Mouse (Mus musculus) thymus, postnatal 0 days (tissue): ENCODE measurements around the gene Dnah7c. TPM values are rescaled to one million over a fixed set of nuclear protein-coding genes. Genes with fewer than 3 reads are reported as not detected.
"Not testable (repeated sequence)": the region's sequence is repeated elsewhere in the genome, so short reads cannot be mapped to it uniquely, and the experiment has no call there.

Experiments used
- DNase-seq: peaks from one replicate; pipeline ENCODE4 v3.0.0-alpha.2; 2015; ENCODE audit warnings: low spot score
- polyA plus RNA-seq: library from polyadenylated mRNA; unstranded; fragments of >200 nt; fragmentation: Nextera tagmentation; extraction: Ambion mirVana; gene quantifications from 2 replicates; pipeline ENCODE4 v1.2.1, GENCODE M21; 2015

Gene Dnah7c
- polyA plus RNA-seq, 1 experiment from 2014 or later = 0.03 TPM

GRCm38 (mm10) chr1:46725719-46726118 is 300.3 kb downstream of the Dnah7c start:
- not testable (repeated sequence) for DNase-seq

- DNase-seq = not testable (repeated sequence)
Observed at GRCm38 (mm10) chr1:46729731-46730130, 304.3 kb downstream of the Dnah7c start.

DNA sequence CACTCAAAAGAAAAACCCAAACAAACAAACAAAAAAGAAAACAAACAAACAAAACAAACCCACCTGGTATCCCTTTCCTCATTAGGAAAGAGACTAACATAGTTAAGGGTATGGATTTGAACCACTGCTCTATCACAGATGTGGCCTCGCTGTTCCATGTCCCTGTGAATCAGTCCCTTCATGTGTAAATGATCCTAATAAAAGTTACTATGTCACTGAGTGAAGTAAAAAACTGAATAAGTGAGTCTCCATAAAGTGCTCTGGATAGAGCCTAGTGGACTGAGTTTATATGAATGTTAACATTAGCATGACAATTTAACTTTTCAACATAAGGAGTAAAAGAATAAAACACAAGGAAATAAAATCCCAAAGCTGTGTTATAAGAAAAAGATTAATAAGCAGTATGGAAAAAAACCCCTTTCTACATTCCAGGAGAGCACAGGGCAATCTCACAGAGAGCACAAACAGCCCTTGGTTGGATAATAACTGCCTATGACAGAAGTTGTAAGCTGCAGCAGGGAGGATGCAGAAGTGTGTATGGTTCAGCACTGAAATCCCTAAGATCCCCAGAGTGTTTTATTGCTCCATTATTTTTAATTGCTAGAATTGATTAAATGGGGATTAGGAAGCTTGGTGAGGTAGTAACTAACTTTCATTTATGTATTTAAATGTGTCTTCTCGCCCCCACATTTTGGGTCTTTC is 308.2 kb downstream of the Dnah7c start:
- not testable (repeated sequence) for DNase-seq

DNA sequence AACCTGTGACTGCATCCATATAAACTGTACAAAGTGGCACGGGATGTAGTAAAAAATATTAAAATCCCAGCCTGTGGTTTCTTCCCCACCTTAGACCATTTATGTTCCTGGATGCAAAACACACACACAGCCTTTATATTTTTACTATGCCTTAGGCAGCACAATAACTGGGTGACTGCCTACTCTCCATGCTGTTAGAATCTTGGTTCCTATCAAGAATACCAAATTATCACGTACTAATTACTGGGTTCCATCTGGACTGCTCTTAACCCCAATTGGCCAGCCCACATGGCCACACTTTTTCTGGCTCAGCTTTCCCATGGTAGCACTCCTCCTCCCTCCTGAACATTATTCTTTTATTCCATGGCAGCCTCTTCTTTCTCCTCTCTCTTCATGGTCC is 309.1 kb downstream of the Dnah7c start:
- DNase-seq = not testable (repeated sequence)

- DNase-seq = not testable (repeated sequence)
Observed at GRCm38 (mm10) chr1:46764600-46764999, 339.2 kb downstream of the Dnah7c start.

DNA sequence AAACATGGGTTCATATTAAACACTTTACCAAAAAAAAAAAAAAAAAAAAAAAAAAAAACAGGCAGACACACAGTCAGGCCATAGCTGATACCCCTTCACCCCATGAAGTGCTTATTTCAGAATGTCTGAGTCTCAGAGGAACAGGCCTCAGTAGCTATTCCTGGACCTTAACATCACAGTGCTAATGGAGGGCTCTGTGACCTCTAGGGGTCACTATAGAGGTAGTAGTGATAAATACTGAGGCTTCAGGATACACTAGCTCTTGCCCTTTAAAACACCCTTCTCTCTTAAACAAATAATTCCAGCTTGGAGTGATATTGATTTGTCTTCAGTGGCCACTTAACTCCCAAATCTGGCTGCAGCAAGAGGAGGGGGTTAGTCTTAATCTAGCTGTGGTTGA is 343.9 kb downstream of the Dnah7c start:
- DNase-seq = not testable (repeated sequence)

- not testable (repeated sequence) for DNase-seq
Observed at GRCm38 (mm10) chr1:46770077-46770695, 344.8 kb downstream of the Dnah7c start.

DNA sequence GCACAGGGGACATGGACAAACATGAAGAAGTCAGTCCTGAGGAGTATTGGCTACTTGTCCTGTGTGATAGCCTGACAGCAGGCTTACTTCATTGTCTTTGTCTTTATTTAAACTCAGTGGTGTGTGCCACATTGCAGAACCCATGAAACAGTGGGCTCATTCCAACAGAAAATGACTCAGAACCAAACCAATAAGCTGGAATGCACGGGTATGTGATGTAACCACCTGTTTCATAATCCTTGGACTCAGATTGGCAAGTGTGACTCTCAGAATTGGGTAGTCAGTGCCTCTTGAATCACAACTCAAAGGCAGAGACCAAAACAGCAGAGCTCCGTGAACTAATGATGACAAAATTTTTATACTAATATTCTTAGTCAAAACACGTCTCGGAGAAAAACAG is 356.8 kb downstream of the Dnah7c start:
- not testable (repeated sequence) for DNase-seq

GRCm38 (mm10) chr1:46805074-46805473 is 379.7 kb downstream of the Dnah7c start:
- no peak for DNase-seq

DNA sequence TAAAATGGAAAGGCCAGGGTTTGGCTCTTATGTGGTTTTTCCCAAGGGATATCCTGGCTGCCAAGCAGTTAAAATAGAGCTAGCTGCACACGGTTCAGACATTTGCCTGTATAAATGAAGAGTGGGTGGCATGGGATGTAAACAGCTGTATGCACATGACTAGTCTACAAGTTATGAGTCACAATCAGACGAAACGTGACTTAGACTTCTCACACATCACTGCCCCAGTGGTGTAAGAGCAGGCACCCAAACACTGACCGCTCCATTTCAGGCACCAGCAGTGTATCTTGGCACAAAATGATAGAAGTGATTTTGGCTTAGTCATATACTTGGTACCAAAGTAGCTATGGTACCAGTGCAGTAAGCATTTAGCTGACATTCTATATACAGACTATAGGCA is 383.2 kb downstream of the Dnah7c start:
- DNase-seq = not testable (repeated sequence)

DNA sequence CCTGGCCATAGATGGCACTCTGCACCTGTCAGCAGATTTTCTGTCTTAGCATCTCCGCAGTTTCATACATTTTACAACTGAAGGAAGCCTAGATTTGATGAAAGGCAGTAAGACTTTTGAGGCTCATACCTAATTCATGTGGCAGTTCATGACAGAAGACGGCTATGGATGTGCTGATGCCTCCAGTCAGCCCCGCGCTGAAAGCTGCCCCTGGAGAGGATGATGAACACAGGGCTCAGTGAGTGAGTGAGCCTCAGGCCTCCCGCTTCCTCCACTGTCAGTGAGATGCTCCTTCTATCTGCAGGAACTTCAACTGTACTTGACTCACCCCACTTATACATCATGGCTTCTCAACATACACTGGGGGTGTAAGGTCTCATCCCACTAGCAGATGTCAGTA is 392.5 kb downstream of the Dnah7c start:
- no peak for DNase-seq

DNA sequence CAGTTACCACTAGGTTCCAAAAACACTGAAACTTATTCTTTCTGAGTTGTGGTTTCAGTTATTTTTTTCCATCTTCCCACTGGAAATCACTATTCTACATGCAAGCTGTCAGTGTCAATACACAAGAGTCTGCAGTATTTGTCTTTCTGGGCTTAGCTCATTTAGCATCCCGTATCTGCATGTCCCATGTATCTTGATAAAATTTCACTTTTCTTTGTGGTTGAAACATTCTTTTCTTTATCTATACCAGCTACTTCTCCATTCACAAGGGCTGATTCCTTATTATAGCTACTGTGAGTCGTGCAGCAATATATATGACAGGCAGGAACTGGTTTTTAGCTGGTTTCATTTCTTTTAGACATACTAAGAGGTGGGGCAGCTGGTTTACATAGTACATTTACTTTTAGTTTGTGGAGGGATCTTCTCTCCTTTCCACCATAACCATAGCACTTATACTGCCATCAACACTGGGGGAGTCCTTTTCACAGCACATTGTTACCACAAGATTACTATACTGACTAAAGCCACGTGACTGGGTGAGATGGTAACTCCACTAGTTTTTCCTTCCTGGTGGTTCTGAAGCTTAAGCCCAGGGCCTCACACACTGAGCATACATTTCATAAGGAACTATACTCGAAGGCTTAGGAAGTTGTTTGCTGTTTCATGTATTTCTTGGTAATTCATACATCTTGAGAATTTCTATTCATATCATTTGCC is 397.0 kb downstream of the Dnah7c start:
- DNase-seq = no peak

DNA sequence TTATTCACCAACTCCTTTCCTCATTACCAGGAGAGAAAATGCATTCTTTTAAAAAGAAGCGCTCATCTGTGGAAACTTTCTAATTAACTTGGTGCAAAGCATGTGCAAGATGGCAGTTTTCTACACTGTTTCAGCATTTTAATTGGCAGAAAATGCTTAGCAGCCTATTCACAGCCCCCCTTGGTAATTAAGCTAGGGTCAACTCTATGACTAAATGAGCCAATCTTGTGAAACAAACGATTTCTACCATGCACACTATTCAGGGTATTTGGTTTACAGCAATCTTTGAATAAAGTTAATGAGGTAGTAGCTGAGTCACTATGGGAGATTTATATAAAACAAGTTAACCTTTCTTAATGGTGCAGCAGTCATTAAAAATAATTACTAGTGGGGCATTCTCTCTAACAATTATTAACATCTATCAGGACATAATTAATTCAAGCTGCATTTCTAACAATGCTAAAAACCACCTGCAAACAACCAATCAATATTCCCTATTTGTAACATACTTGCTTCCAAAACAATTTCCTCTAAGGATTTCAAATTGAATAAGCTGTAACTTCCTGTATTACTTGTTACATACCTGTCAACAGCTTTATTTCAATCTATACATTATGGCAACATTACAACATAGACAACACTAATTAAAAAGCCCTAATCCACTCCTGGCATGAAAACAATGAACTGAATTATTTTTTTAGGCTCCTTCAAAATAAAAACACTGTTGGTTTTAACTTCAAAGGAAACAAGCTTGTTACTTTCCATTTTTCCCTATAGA is 404.9 kb downstream of the Dnah7c start:
- DNase-seq = no peak

DNA sequence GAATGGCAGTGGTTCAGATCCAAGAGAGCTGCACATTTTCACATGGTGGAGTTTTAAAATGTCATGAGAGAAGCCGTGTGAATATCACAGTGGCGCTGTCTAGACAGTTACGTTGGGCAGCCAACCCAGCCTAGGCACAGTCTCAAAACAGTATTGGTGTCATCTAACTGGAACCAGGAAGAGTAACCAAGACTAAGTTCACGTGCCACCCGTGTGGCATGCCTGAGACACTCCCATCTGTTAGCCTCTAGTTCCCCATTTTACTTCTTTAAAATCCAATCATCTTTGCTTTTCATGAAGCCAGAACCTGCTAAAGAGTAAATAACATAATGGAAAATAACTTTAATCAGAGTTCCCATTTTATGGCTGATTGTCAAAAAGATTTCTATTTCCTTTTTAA is 406.5 kb downstream of the Dnah7c start:
- no peak for DNase-seq

- no peak for DNase-seq
Observed at GRCm38 (mm10) chr1:46843406-46843805, 418.0 kb downstream of the Dnah7c start.

- no peak for DNase-seq
Observed at GRCm38 (mm10) chr1:46844281-46844680, 418.9 kb downstream of the Dnah7c start.

DNA sequence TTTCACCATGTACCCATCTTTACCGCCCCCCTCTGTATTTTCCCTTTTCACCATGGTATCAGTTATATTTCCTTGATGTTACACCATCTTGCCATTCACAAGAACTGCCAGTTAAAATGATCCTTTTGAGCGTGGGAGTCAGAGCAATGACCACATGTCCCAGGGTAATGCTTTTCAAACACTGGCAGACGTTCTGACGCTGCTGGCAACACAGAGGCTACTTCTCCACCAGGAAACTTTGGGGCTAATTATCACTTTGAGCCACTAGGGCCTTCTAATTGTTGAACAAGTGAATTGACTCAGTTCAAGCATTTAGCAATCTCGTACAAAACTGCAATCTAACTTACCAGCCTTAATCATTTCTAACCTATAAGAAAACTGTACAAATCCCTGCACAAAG is 419.8 kb downstream of the Dnah7c start:
- no peak for DNase-seq

DNA sequence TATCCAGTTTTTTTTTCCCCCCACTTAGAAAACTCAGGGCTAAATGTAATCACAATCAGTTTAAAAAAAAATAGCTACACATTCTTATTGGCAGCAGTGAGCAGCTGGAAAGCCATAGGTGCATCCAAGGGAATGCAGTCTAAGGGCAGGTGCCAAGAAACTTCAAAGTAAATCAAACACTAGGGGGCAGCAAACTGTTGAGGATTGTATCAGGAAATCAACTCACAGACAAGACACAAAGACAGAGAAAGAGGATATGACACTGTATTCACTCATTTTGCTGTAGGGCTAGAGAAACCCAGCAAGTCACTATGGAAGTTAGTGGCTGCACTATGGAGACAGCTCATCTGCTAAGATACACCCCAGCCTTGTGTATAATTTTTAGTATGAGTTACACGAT is 424.4 kb downstream of the Dnah7c start:
- peak; percentile 88 for DNase-seq

GRCm38 (mm10) chr1:46851586-46851985 is 426.2 kb downstream of the Dnah7c start:
- peak; percentile 4 for DNase-seq

- DNase-seq = no peak
Observed at GRCm38 (mm10) chr1:46852216-46852599, 426.8 kb downstream of the Dnah7c start.

DNA sequence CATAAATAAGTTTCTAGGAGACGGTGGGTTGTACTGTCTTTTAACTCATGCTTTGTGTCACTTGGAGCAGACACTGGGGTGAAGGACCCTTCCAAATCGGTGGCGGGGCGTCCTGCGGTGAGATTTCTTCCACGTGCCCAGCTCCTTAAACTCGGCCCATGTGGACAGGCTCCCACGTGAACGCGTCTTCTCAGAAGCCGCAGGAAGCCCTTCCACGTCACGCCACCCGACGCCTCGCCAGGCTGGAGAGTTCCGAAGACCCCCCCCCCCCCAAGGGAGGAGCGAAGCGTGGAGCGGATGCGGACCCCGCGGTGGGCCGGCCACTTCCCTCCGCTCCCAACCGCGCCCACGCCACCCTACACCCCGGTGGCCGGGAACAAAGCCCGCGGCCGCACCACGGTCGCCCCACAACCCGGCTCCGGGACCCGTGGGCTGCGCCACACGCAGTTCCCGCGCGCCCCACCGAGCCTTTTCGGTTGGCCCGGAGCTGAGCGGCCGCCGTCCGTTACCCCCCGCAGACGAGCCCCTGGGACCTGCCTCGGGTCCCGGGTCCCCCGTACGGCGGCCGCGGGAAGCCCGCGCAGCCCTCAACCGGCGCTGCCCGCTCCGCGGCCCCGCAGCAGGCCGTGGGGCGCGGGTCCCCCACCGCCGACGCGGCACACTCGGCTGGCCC is 427.3 kb downstream of the Dnah7c start:
- DNase-seq = peak; percentile 75
